Mouse (Mus musculus) embryo, embryonic 11.5 days (tissue): ENCODE measurements around the gene Ezr.
A peak's percentile ranks its signal among the peaks of the same experiment; 100 is the strongest.

Experiments
- DNase-seq: peaks from one replicate; pipeline ENCODE4 v3.0.0-alpha.2; 2012; ENCODE audit warnings: low read depth, low spot score

Ezr gene

GRCm38 (mm10) chr17:6782611-6783005 lies at the start of gene Ezr:
Ezr (minus strand) TSS chr17:6782784.
- DNase-seq = peak; percentile 78

GRCm38 (mm10) chr17:6830004-6830592 lies 47.5 kb upstream of the Ezr start:
- no peak for DNase-seq

DNA sequence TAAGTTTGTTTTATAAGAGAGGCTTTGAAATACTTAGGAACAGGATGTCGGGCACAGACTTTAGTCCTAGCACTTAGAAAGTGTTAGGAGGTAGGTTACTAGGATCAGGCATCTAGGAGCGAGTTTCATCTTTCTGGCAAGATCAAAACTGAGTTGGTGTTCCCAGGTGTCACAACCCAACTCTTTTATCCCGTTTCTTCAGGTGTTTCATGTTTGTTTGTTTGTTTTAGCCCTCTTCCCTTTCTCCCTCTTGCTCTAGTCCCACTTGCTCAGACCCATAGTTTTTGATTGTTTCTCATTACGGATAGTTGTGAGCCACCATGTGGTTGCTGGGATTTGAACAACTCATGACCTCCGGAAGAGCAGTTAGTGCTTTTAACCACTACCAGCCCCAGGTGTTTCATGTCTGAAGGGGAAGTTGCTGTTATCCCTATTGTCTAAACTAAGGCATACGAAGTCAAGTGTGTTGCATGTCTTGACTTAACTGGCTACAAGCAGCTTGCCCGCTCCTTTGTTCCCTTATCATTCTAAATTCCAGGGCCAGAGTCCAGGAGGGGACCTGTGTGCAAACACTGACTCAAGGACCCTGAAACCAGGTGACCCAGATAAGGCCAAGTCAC lies 46.1 kb upstream of the Ezr start:
- DNase-seq = no peak

DNA sequence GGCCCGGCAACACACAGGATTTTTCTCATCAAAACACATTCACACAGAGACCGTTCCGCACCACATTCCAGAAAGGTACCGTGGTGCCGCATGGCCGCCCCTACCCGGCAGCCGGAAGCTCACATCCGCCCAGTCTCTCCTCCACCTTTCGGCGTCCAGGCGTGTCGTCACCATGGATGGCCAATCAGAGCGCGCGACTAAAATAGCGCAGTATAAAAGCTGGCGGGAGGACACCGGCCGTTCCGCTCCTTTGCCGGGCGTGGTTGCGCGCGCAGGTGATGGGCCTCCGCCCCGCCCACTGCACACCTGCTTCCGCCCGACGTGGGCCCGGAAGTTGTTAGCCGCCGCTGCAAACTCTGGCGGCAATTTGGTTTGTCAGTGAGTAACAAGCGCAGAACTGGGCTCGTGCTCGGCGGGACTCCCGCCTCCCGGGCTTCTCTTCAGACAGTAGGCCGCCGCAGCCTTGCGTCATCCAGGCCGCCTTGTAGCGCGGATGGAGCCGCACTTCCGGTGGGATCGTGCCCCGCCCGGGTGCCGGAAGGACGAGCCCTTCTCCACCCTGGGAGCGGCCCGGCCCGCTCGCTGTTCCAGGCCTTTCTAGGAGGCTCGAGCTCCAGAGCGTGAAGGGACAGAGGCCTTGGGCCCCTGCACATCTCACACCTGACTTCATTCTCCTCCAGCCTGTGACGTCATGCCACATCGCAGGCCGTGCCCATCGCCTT lies 45.3 kb upstream of the Ezr start:
- DNase-seq = peak; percentile 95

- no peak for DNase-seq
These were observed 44.7 kb upstream of the Ezr start for GRCm38 (mm10) chr17:6827159-6827733.

DNA sequence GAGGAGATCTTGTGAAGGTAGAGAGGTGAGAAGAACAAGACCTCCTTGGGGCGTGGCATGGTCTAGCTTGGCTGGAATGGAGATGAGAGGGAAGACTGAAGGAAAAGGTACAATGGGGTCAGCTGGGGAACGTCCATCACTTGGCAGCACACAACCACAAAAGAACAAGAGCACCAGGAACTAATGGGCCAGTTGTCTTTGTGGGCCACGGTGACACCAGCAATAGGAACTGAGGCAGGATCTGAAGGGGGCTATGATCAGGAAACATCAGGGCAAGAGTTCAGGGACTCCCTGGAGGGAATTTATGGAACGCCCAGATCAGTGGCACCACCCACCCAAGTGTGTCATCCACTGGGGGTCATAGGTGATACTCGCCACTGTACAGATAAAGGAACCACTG lies 34.2 kb upstream of the Ezr start:
- no peak for DNase-seq

- no peak for DNase-seq
These were observed 33.6 kb upstream of the Ezr start for GRCm38 (mm10) chr17:6816151-6816550.

DNA sequence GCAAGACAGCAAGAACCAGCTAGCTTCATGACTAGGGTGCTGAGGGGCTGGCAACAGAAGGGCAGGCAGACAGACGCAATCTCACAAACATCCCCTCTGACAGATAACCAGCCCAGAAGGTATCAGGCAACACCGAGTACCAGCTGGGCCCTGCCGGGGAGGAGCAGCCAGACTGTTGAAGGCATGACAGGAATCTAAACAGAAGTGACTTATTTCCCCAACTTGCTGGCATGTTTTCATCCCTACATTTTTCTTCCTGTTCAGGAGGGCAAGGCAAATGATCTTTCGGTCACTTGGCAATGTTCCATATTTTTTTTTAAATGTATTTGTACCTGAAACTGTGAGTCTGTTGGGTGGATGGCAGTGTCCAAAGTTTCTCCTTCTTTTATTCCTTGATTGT lies 32.1 kb upstream of the Ezr start:
- no peak for DNase-seq

DNA sequence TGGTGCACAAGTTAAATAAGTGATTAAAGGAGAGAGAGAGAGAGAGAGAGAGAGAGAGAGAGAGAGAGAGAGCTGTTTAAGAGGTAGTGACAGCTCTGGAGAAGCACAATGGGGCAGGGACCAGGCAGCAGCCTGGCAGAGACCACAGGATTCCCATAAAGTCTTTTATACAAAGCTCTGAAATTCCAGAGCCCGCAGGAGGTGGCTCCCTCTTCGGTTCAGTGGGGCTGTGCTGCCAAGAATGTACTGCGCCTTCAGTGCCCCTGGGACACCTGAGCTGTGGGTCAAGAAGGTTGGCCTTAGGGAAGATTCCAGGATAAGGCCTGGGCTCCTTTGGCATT lies 30.2 kb upstream of the Ezr start:
- DNase-seq = no peak

DNA sequence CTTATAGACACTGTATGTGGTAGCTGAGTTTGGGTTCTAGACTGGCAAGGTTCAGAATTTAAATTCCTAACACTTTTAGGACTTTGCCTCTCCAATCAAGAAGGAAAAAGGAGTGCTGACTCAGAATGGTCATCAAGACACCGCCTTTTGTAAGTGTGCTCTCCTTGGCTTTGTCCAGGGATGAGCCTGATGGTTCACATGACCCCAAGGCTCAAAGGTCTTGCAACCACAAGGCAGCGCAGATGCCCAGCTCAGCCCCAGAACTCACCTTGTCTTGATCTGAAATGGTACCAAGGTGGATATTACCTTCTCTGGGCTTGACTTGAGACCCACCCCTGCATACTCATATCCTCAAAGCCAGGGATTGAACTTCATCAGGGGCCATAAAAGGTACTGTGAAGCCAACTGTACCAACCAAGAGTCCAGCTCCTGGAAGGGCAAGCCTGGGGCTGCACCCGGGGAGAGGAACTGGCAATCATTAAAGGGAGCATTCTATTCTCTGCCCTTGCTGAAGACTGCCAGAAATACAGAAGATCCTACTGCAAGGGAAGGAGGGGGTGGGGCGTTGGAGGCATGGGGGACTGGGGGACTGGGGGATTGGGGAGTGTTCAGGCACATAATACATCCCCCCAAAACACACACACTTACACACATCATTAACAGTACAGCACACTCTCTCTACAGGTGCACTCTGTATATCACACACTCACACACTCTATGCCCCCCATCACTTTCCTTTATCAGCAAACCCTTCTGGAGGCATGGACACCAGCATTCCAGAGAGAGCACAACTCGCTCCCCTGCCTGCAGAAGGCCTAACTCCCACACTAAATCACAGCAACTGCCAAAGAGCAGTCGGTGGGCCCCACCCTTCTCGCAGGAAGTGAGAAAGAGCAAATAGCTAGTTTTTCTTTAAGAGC lies 29.6 kb upstream of the Ezr start:
- peak; percentile 24 for DNase-seq

DNA sequence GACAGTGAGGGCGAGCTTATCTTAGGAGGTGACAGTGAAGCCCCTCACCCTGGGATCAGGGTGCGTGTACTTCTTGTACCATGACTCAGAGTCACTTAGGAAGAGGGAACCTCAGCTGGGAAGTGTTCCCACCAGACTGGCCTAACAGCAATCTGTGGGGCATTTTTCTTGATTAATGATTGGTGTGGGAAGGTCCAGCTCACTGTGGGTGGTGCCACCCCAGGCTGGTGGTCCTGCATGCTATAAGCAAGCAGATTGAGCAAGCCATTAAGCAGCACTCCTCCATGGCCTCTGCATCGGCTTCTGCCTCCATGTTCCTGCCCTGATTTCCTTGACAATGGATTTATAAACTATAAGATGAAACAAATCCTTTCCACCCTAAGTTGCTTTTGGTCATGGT lies 26.7 kb upstream of the Ezr start:
- no peak for DNase-seq

DNA sequence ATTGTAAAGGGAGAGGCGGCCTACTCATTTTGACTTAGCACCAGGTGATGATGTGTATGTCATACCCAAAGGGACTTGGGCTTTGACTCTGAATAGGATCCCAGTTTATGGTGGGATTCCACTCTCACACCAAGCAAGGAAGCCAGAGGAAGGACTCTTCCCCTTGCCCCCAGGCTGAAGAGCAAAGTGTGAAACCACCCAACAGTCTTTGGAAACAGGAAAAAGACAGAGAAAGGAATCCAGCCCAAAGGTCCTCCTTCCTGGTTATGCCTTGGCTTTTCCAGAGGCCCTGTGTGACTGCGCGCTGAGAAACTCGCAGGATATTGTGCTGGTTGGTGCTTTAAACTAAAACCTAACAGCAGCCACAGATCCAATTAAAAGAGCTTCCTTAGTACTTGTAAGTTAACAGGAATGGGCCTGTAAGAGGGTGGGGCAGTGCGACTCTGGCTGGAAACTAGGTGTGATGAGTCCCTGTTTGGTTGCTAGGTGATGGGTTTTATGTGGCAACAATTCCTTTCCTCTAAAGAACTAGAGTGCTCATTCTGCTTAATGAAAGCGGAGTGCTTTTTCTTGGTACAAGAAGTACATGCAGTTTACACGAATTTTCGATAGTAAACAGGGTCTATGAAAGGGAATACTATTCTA lies 26.1 kb upstream of the Ezr start:
- no peak for DNase-seq

DNA sequence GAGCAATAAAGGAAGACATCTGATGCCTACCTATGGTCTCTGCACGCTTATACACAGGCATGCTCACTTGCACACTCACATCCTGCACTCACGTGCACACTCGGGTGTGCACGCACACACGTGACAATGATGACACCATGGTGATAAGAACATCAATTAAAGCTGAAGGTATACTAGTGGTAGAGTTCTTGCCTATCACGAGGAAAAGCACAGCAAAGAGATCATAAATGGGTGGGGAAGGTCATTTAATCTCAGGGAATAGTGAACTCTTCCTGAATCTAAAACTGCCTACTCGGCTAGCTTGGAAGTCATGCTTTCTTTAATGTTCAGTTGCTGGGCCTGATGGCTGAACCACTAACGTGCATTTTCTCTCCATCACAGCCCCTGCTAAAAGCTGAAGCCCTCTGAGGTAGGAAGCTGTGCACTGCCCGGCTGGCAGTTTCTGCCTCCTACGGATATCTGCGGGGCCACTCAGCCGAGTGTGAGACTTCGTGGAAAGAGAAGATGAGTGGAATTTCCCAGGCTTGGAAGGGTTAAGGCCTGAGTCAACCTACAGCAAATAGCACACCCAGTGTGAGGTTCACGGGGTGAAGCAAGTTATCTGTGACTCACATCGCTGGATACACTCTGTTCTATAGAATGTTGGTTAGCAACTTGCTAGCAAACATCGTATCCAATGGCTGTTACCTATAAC lies 25.4 kb upstream of the Ezr start:
- DNase-seq = no peak

- DNase-seq = no peak
These were observed 22.4 kb upstream of the Ezr start for GRCm38 (mm10) chr17:6804853-6805543.

DNA sequence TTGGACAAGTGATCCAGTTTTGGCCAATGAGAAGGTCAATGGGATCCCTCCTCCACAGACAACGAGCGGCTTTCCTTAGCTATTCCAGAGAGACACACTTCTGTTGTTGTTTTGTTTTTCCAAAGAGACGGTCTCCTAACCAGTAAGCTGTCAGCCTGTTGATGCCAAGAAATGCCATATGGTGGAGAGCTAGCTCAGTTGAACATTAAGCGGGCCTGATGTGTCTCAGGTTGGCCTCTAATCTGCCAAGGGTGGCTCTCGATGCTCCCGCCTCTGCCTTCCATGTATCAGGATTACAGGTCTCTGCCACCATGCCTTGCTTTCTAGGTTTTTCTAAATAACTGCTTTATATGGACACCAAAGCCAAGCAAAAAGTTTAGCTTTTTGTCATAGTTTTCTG lies 21.5 kb upstream of the Ezr start:
- no peak for DNase-seq

GRCm38 (mm10) chr17:6803614-6804013 lies 21.0 kb upstream of the Ezr start:
- DNase-seq = no peak

GRCm38 (mm10) chr17:6798392-6799061 lies 15.9 kb upstream of the Ezr start:
- DNase-seq = no peak

DNA sequence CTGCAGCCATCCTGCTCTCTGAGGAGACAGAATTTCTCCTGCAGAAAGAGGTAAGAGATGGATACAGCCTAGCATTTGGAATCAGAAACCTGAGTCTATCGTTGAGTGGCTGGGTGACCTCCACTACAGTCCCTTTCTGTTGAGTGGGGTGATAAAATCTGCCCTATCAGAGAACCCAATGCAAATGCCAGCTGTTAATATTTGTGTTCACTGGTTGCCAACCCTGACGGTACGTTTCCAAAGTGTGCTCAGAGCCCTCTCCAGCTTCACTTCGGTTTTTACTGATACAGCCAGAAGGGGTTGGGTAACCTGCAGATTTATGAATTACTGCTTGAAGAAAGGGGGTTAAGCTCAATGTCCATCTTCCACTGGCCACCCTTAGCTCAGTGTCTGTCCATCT lies 14.9 kb upstream of the Ezr start:
- DNase-seq = no peak

GRCm38 (mm10) chr17:6794160-6794751 lies 11.7 kb upstream of the Ezr start:
- no peak for DNase-seq
